Mouse (Mus musculus) heart, postnatal 0 days (tissue): Measurements from ENCODE around the gene Tec.

Experiments
- CTCF ChIP-seq: IDR thresholded peaks from 2 replicates; pipeline ENCODE4 v1.5.1; 2016; ENCODE audit warnings: antibody characterized with exemption, control low read depth, low read depth
- EP300 ChIP-seq: IDR thresholded peaks from 2 replicates; pipeline ENCODE4 v1.6.1; 2016; ENCODE audit warnings: antibody characterized with exemption, low read depth

- TF ChIP-seq CTCF = no peak
- no peak for TF ChIP-seq EP300
These were observed 12.6 kb downstream of the Tec start for GRCm38 (mm10) chr5:72855685-72856124.
